Mouse (Mus musculus) limb, embryonic 14.5 days (tissue): ENCODE results near the gene Heyl. TPM values are rescaled to one million over a fixed set of nuclear protein-coding genes. Genes with fewer than 3 reads are reported as not detected.

Experiments used
- ATAC-seq: fragments of 200-750 bp; cut with Nextera tagmentation; 2 replicates; pipeline ENCODE4 v1.8.0; 2017; ENCODE audit warnings: low read depth, moderate number of reproducible peaks, moderate TSS enrichment; ENCODE audit not compliant: low FRiP score
- DNase-seq: peaks from one replicate; pipeline ENCODE4 v3.0.0-alpha.2; 2015; ENCODE audit warnings: low spot score
- H3K27ac ChIP-seq: fragments of 300-500 bp; sonication (generic); replicated peaks from 2 replicates; pipeline ENCODE4 v1.5.1; 2014; ENCODE audit warnings: low read depth, mild to moderate bottlenecking, low read length, moderate library complexity, mixed read lengths
- H3K27me3 ChIP-seq: fragments of 300-500 bp; sonication (generic); 2 replicates; pipeline ENCODE4 v1.6.1; 2014; ENCODE audit warnings: low read length, mixed read lengths; ENCODE audit not compliant: control insufficient read depth, insufficient read depth
- H3K36me3 ChIP-seq: fragments of 300-500 bp; sonication (generic); 2 replicates; pipeline ENCODE4 v1.6.1; 2014; ENCODE audit warnings: mild to moderate bottlenecking, low read length, moderate library complexity, mixed read lengths; ENCODE audit not compliant: control insufficient read depth, insufficient read depth
- H3K4me1 ChIP-seq: fragments of 300-500 bp; sonication (generic); 2 replicates; pipeline ENCODE4 v1.6.1; 2014; ENCODE audit warnings: antibody characterized with exemption, low read length, mixed read lengths; ENCODE audit not compliant: control insufficient read depth, insufficient read depth
- H3K4me2 ChIP-seq: fragments of 300-500 bp; sonication (generic); replicated peaks from 2 replicates; pipeline ENCODE4 v1.6.1; 2014; ENCODE audit warnings: low read depth, mild to moderate bottlenecking, low read length, moderate library complexity; ENCODE audit not compliant: severe bottlenecking
- H3K4me3 ChIP-seq: fragments of 300-500 bp; sonication (generic); replicated peaks from 2 replicates; pipeline ENCODE4 v1.5.1; 2014; ENCODE audit warnings: low read length
- H3K9ac ChIP-seq: fragments of 300-500 bp; sonication (generic); 2 replicates; pipeline ENCODE4 v1.6.1; 2014; ENCODE audit warnings: mild to moderate bottlenecking, low read depth, low read length, moderate library complexity; ENCODE audit not compliant: severe bottlenecking
- H3K9me3 ChIP-seq: fragments of 300-500 bp; sonication (generic); 2 replicates; pipeline ENCODE4 v1.6.1; 2016; ENCODE audit warnings: low read length; ENCODE audit not compliant: control insufficient read depth
- POLR2A ChIP-seq: fragments of 200-500 bp; IDR thresholded peaks from 2 replicates; pipeline ENCODE4 v1.8.0; 2012; ENCODE audit warnings: inconsistent platforms, mild to moderate bottlenecking, moderate library complexity, borderline replicate concordance; ENCODE audit not compliant: insufficient read depth, insufficient read length; ENCODE audit errors: extremely low read depth
- WGBS: fragments of 180-500 bp; shearing (Covaris S2); extraction: QIAGEN DNeasy Blood & Tissue Kit; methylation state at CpG from one replicate; pipeline ENCODE4 v1.1.7; 2014; 5-methylcytosine and 5-hydroxymethylcytosine counted together
- polyA plus RNA-seq, 2 experiments: library from polyadenylated mRNA; depleted of rRNA in 1 of 2; stranded (reverse) in 1 of 2; unstranded in 1 of 2; fragments of >200 nt; fragmentation: Nextera tagmentation in 1 of 2; extraction: Ambion mirVana in 1 of 2; gene quantifications; 2 replicates each; pipeline versions ENCODE4 v1.2.1 to v1.2.3; 2012 to 2014

Heyl gene
- polyA plus RNA-seq, 2 experiments = 8.9 to 13.2 TPM

GRCm38 (mm10) chr4:123284731-123285624, 51.6 kb downstream of the Heyl start:
- ATAC-seq (no peak), DNase-seq (no peak)
- H3K4me3 ChIP-seq = peak overlapping the region; percentile 48
- peak overlapping the region; percentile 61 for H3K9ac ChIP-seq
- H3K27ac ChIP-seq = no peak overlapping the region
- 77% methylated on average over 6 of the region's 6 CpGs for WGBS
- H3K36me3 ChIP-seq = peaks cover 30% of the 10 kb centered on the region
- no peaks in the 10 kb centered on the region for H3K27me3 ChIP-seq
- no peak for TF ChIP-seq POLR2A
- H3K9me3 ChIP-seq = no peaks in the 10 kb centered on the region
- peaks cover 19% of the 10 kb centered on the region for H3K4me1 ChIP-seq
- peak overlapping the region; percentile 81 for H3K4me2 ChIP-seq

- Histone ChIP-seq H3K36me3 (peaks cover 47% of the 10 kb centered on the region), H3K27me3 (no peaks in the 10 kb centered on the region), H3K4me1 (peaks cover 19% of the 10 kb centered on the region), H3K9me3 (no peaks in the 10 kb centered on the region), H3K9ac (no peak overlapping the region), H3K27ac (no peak overlapping the region), H3K4me2 (no peak overlapping the region), H3K4me3 (no peak overlapping the region)
- WGBS = 93% methylated on average over 2 of the region's 2 CpGs
- DNase-seq (no peak), ATAC-seq (no peak)
- no peak for TF ChIP-seq POLR2A
Measured at GRCm38 (mm10) chr4:123286790-123287189, 53.4 kb downstream of the Heyl start.

- Histone ChIP-seq H3K27ac (no peak overlapping the region), H3K9ac (no peak overlapping the region; the same call in 1 of the 2 replicates), H3K4me2 (no peak overlapping the region), H3K4me3 (no peak overlapping the region), H3K36me3 (peaks cover 70% of the 10 kb centered on the region), H3K9me3 (no peaks in the 10 kb centered on the region), H3K4me1 (peaks cover 16% of the 10 kb centered on the region), H3K27me3 (no peaks in the 10 kb centered on the region)
- TF ChIP-seq POLR2A = no peak
- ATAC-seq = no peak
- DNase-seq = no peak
- 85% methylated on average over 12 of the region's 12 CpGs for WGBS
Measured at GRCm38 (mm10) chr4:123289038-123289437, 55.7 kb downstream of the Heyl start.

- DNase-seq = no peak
- H3K36me3 ChIP-seq = peaks cover 97% of the 10 kb centered on the region
- no peak overlapping the region for H3K9ac ChIP-seq
- no peak for ATAC-seq
- H3K9me3 ChIP-seq = no peaks in the 10 kb centered on the region
- H3K4me2 ChIP-seq = no peak overlapping the region
- H3K27ac ChIP-seq = no peak overlapping the region
- 66% methylated on average over 3 of the region's 3 CpGs for WGBS
- H3K4me3 ChIP-seq = no peak overlapping the region
- no peaks in the 10 kb centered on the region for H3K27me3 ChIP-seq
- no peaks in the 10 kb centered on the region for H3K4me1 ChIP-seq
- no peak for TF ChIP-seq POLR2A
Measured at GRCm38 (mm10) chr4:123292390-123292789, 59.0 kb downstream of the Heyl start.

GRCm38 (mm10) chr4:123292989-123293388, 59.6 kb downstream of the Heyl start:
- H3K4me1 ChIP-seq = no peaks in the 10 kb centered on the region
- H3K4me3 ChIP-seq = no peak overlapping the region
- 76% methylated on average over 7 of the region's 7 CpGs for WGBS
- no peaks in the 10 kb centered on the region for H3K27me3 ChIP-seq
- TF ChIP-seq POLR2A = no peak
- peaks cover 96% of the 10 kb centered on the region for H3K36me3 ChIP-seq
- ATAC-seq = no peak
- no peak overlapping the region for H3K4me2 ChIP-seq
- H3K9me3 ChIP-seq = no peaks in the 10 kb centered on the region
- no peak overlapping the region for H3K27ac ChIP-seq
- DNase-seq = no peak
- no peak overlapping the region for H3K9ac ChIP-seq
